Mouse (Mus musculus) hindbrain, embryonic 16.5 days (tissue): ENCODE measurements at regions not wholly inside any gene's neighbourhood (a gene's known extent, or its start where the extent isn't known, plus 50 kb on each side); places are given as distances from the start of the nearest gene placed in this dataset.

Experiments used
- ATAC-seq: fragments of 200-750 bp; cut with Nextera tagmentation; 2 replicates; pipeline ENCODE4 v1.8.0; 2017; ENCODE audit warnings: moderate TSS enrichment, moderate library complexity
- H3K27ac ChIP-seq: fragments of 300-500 bp; sonication (generic); 2 replicates; pipeline ENCODE4 v1.5.1; 2014; ENCODE audit warnings: low read depth, mild to moderate bottlenecking, control low read depth, low read length, moderate library complexity
- H3K27me3 ChIP-seq: fragments of 300-500 bp; sonication (generic); replicated peaks from 2 replicates; pipeline ENCODE4 v1.6.1; 2014; ENCODE audit warnings: low read length; ENCODE audit not compliant: control insufficient read depth, insufficient read depth
- H3K36me3 ChIP-seq: fragments of 300-500 bp; sonication (generic); 2 replicates; pipeline ENCODE4 v1.6.1; 2014; ENCODE audit warnings: mild to moderate bottlenecking, low read length, moderate library complexity, mixed read lengths; ENCODE audit not compliant: control insufficient read depth, insufficient read depth
- H3K4me1 ChIP-seq: fragments of 300-500 bp; sonication (generic); 2 replicates; pipeline ENCODE4 v1.6.1; 2014; ENCODE audit warnings: low read depth, low read length; ENCODE audit not compliant: control insufficient read depth, insufficient read depth
- H3K4me2 ChIP-seq: fragments of 300-500 bp; sonication (generic); 2 replicates; pipeline ENCODE4 v1.6.1; 2014; ENCODE audit warnings: mild to moderate bottlenecking, low read length, control low read depth, moderate library complexity
- H3K4me3 ChIP-seq: fragments of 300-500 bp; sonication (generic); 2 replicates; pipeline ENCODE4 v1.5.1; 2014; ENCODE audit warnings: mild to moderate bottlenecking, low read length, control low read depth, moderate library complexity
- H3K9ac ChIP-seq: fragments of 300-500 bp; sonication (generic); 2 replicates; pipeline ENCODE4 v1.6.1; 2014; ENCODE audit warnings: low read depth, mild to moderate bottlenecking, control low read depth, low read length, moderate library complexity
- H3K9me3 ChIP-seq: fragments of 300-500 bp; sonication (generic); 2 replicates; pipeline ENCODE4 v1.6.1; 2014; ENCODE audit warnings: mild to moderate bottlenecking, low read length, moderate library complexity; ENCODE audit not compliant: control insufficient read depth
- WGBS: fragments of 180-500 bp; shearing (Covaris S2); extraction: QIAGEN DNeasy Blood & Tissue Kit; methylation state at CpG from one replicate; pipeline ENCODE4 v1.1.7; 2014; 5-methylcytosine and 5-hydroxymethylcytosine counted together

DNA sequence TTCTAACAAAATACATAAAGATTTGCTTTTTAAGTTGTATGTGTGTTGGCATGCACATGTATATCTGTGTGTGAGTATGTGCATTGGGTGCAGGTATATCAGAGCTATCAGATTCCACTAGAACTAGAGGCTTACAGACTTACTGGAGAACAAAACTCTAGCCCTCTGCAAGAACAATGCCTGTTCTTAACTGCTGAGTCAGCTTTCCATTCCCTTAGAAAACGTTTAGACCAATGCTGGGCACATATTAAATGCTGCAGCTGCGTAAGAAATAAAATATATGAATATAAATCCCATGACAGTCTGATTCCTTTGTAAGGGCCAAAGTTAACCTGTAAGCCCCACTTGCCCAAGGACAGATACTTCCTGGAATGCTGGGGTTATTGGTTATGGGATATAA is 190.0 kb downstream of the Enc1 start:
- 49% methylated on average over 2 of the region's 2 CpGs for WGBS
- no peak overlapping the region for H3K4me3 ChIP-seq
- H3K27ac ChIP-seq, result no peak overlapping the region
- no peak overlapping the region for H3K9ac ChIP-seq
- H3K36me3 ChIP-seq, result no peaks in the 10 kb centered on the region
- no peaks in the 10 kb centered on the region for H3K9me3 ChIP-seq
- peaks cover 12% of the 10 kb centered on the region for H3K4me1 ChIP-seq
- H3K4me2 ChIP-seq, result no peak overlapping the region
- ATAC-seq, result no peak
- H3K27me3 ChIP-seq, result no peaks in the 10 kb centered on the region

DNA sequence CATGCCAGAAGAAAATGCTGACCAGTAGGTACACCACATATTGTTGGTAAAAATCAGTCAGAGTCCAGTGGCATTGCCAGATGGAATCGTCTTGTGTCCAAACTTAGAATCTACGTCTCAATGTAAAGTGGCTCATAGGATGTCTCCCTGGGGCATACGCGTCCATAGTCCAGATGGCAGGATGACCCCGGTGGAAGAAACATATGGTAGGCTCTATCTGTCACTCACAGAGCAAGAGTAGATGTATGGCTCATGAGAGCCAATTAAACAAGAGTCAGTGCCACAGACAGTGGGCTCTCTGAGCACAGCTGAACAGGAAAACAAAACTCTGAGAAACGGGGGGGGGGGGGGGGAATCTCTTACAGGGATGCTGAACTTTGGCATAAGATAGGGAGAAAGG is 187.3 kb downstream of the Enc1 start:
- Histone ChIP-seq H3K36me3 (no peaks in the 10 kb centered on the region), H3K27me3 (no peaks in the 10 kb centered on the region), H3K4me1 (peaks cover 8% of the 10 kb centered on the region), H3K4me2 (no peak overlapping the region), H3K27ac (no peak overlapping the region), H3K9ac (no peak overlapping the region), H3K9me3 (no peaks in the 10 kb centered on the region), H3K4me3 (no peak overlapping the region)
- 36% methylated on average over 6 of the region's 6 CpGs for WGBS
- ATAC-seq, result 0 out of 2 replicates have a peak, but pooled peaks have one; percentile 65

DNA sequence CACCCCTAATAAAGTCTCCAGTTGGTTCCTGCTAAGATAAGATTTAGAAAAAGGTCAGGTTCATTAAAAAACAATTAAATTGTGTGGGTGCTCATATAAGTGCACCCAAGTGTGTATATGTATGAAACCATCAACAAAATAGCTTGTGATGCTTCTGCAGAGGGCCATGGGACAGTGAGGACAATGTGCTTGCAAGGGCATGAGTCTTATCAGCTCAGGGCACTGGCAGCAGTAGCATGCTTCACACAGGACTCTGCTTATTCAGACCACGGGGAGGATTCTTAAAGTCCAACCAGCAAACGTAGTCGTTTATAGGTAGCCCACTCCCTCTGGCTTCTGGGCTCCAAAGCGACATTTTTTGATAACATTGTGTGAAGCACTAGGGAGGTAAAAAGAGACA is 186.6 kb downstream of the Enc1 start:
- H3K4me3 ChIP-seq, result no peak overlapping the region
- no peaks in the 10 kb centered on the region for H3K9me3 ChIP-seq
- no peak overlapping the region for H3K9ac ChIP-seq
- H3K4me2 ChIP-seq, result no peak overlapping the region
- no peak for ATAC-seq
- H3K27ac ChIP-seq, result no peak overlapping the region
- H3K4me1 ChIP-seq, result peaks cover 8% of the 10 kb centered on the region
- no peaks in the 10 kb centered on the region for H3K27me3 ChIP-seq
- no peaks in the 10 kb centered on the region for H3K36me3 ChIP-seq
- 71% methylated on average over 4 of the region's 4 CpGs for WGBS

DNA sequence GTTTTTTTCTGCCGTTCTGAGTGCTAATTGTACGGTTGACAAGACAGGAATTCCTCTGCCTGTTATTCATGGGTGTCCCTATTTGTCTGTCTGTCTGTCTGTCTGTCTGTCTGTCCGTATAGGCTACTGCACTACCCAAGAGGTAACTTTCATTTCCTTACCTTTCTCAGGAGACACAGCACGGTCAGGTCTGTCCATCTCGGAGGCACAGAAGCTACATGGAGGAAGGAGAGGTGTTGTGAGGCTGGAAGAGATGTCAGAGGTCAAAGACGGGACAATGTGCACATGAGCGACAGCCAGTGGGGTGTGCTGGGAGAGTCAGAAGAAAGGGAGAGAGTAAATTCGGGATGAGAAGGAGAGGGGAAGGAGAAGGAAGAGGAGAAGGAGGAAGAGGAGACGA is 184.8 kb downstream of the Enc1 start:
- Histone ChIP-seq H3K27ac (no peak overlapping the region), H3K4me1 (peaks cover 8% of the 10 kb centered on the region), H3K4me3 (no peak overlapping the region), H3K36me3 (no peaks in the 10 kb centered on the region), H3K4me2 (no peak overlapping the region), H3K27me3 (no peaks in the 10 kb centered on the region), H3K9ac (no peak overlapping the region), H3K9me3 (no peaks in the 10 kb centered on the region)
- WGBS, result 79% methylated on average over 9 of the region's 9 CpGs
- no peak for ATAC-seq

DNA sequence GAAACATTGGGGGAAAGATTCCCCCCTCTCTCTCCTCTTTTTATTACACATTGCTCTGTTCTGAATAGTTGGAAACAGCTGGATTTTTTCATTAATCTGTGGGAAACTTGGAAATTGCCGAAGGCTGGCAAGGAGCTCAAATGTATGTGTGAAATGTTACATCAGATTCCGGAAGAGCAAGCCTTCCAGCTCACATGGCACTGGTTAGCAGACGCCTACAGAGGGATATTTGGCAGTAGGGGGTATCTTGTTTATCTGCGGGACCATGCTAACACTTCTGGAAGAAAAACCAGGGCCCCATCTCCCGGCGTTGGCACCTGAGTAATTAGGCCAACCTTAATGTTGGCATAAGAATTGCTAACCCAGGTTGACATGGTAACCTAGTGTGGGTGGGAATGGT is 183.0 kb downstream of the Enc1 start:
- no peak overlapping the region for H3K4me2 ChIP-seq
- H3K9ac ChIP-seq, result no peak overlapping the region
- H3K27ac ChIP-seq, result no peak overlapping the region
- no peaks in the 10 kb centered on the region for H3K36me3 ChIP-seq
- no peak for ATAC-seq
- no peak overlapping the region for H3K4me3 ChIP-seq
- WGBS, result 33% methylated on average over 6 of the region's 6 CpGs
- H3K27me3 ChIP-seq, result no peaks in the 10 kb centered on the region
- no peaks in the 10 kb centered on the region for H3K9me3 ChIP-seq
- H3K4me1 ChIP-seq, result peaks cover 8% of the 10 kb centered on the region

DNA sequence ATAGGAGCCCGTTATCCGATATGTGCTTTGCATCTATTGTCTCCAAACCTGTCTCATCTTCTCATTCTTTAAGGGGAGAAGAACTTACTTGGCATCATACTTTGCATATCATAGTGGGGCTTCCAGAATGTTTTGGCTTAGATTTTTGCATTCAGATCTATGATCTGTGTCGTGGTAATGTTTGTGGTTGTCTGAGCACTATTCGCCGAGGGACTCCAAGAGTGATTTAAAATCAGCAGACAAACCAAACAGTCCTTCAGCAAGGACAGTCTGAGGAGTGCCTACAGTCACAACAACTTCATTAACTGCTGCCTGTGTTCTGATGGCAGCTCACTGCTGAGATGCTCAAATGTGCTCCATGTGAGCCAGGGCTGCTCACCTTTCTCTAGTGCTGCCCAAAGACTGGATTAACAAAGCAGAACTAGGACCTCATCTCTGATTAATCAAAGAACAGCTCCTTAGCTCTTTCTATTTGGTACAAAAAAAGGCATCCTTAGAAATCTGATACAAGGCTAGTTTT is 182.5 kb downstream of the Enc1 start:
- no peaks in the 10 kb centered on the region for H3K36me3 ChIP-seq
- no peak overlapping the region for H3K4me2 ChIP-seq
- no peaks in the 10 kb centered on the region for H3K27me3 ChIP-seq
- H3K27ac ChIP-seq, result no peak overlapping the region
- no peak overlapping the region for H3K9ac ChIP-seq
- H3K9me3 ChIP-seq, result no peaks in the 10 kb centered on the region
- WGBS, result 46% methylated on average over 5 of the region's 5 CpGs
- H3K4me1 ChIP-seq, result peaks cover 8% of the 10 kb centered on the region
- peak; percentile 35 for ATAC-seq
- no peak overlapping the region for H3K4me3 ChIP-seq

DNA sequence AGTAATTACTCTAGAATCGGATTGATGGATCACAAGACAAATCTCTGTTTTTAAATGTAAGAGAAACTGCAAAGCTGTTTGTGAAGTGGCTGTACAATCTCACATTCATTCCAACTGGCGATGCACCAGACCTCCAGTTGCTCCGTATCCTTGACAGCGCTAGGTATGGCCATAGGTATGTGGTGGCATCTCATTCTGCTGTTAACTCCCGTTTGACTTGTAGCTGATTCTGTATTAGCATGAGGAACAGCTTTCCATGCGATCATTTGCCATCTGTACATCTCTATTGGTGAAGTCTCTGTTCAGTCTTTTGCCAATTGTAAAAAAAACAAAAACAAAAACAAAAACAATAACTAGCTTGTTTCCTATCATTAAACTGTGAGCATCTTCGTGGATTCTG is 182.0 kb downstream of the Enc1 start:
- 54% methylated on average over 7 of the region's 7 CpGs for WGBS
- ATAC-seq, result no peak
- Histone ChIP-seq H3K4me1 (peaks cover 8% of the 10 kb centered on the region), H3K27me3 (no peaks in the 10 kb centered on the region), H3K9ac (no peak overlapping the region), H3K4me3 (no peak overlapping the region), H3K9me3 (no peaks in the 10 kb centered on the region), H3K27ac (no peak overlapping the region), H3K4me2 (no peak overlapping the region), H3K36me3 (no peaks in the 10 kb centered on the region)

DNA sequence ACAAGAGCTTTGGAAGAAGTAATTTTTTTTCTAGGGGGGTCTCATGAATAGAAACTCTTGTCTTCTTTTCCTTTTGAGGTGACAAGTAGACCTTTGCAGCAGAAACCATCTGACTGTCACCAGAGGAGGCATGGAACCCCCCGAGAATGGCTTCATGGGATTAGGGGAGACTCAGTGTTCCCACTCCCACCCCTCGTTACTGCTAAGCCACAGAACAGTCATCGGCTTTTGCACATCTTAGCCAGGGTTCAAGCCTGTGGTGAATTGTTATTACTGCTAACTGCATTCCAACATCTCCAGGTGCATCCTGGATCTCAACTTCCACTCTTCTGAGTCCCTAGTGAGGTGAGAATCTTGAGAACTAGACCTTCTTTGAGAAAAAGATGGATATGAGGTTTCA is 180.9 kb downstream of the Enc1 start:
- Histone ChIP-seq H3K27ac (no peak overlapping the region), H3K4me3 (no peak overlapping the region), H3K27me3 (no peaks in the 10 kb centered on the region), H3K9ac (no peak overlapping the region), H3K36me3 (no peaks in the 10 kb centered on the region), H3K4me1 (peaks cover 8% of the 10 kb centered on the region), H3K9me3 (no peaks in the 10 kb centered on the region), H3K4me2 (no peak overlapping the region)
- no peak for ATAC-seq
- 91% methylated on average over 3 of the region's 3 CpGs for WGBS

DNA sequence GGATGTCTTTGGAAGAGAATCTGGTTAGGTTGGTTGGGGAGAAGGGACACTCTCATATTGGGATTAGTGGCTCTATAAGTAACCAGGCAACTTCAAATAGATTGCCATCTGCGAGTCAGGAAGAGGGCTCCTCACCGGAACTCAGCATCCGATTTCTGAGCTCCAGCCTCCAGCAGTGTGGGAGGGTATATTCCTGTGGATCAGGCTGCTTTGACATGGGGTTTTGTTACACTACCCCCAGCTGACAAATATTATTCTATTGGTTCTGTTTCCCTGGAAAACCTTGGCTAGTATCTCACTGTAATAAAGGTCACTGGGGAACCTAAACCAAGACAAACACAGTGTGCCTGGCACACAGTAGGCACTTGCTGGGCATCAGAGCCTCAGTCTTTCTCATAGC is 179.9 kb downstream of the Enc1 start:
- no peak overlapping the region for H3K4me2 ChIP-seq
- H3K36me3 ChIP-seq, result no peaks in the 10 kb centered on the region
- H3K27ac ChIP-seq, result no peak overlapping the region
- no peak for ATAC-seq
- no peak overlapping the region for H3K4me3 ChIP-seq
- no peak overlapping the region for H3K9ac ChIP-seq
- H3K4me1 ChIP-seq, result peaks cover 8% of the 10 kb centered on the region
- WGBS, result 67% methylated on average over 3 of the region's 3 CpGs
- no peaks in the 10 kb centered on the region for H3K9me3 ChIP-seq
- H3K27me3 ChIP-seq, result no peaks in the 10 kb centered on the region

DNA sequence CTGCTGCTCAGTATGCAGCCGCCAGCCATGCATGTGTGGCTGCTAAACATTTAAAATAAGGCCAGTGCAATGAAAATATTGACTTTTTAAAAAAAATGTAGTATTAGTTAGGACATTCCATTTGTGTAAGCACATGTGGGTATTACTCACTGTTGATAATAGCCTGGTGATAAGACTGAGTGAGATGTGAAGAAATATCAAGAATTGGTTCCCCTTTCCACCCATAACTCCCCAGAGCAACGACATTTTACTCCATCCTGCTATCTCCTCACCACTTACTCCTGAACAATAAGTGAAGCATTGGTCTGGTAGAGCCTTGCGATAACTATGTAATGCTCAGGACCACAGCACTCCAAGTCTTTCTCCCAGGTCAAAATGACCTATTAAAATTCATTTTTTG is 178.2 kb downstream of the Enc1 start:
- no peak overlapping the region for H3K4me2 ChIP-seq
- H3K27me3 ChIP-seq, result no peaks in the 10 kb centered on the region
- H3K9me3 ChIP-seq, result no peaks in the 10 kb centered on the region
- H3K27ac ChIP-seq, result no peak overlapping the region
- H3K4me3 ChIP-seq, result no peak overlapping the region
- H3K36me3 ChIP-seq, result no peaks in the 10 kb centered on the region
- no peak overlapping the region for H3K9ac ChIP-seq
- peaks cover 8% of the 10 kb centered on the region for H3K4me1 ChIP-seq
- ATAC-seq, result no peak
- 85% methylated on average over 3 of the region's 3 CpGs for WGBS
